Mouse (Mus musculus): ENCODE data around the gene Dnase1. TPM values are rescaled to one million over a fixed set of nuclear protein-coding genes. Genes with fewer than 3 reads are reported as not detected.

Dnase1 gene
- polyA plus RNA-seq, 1 experiment: not detected

DNA sequence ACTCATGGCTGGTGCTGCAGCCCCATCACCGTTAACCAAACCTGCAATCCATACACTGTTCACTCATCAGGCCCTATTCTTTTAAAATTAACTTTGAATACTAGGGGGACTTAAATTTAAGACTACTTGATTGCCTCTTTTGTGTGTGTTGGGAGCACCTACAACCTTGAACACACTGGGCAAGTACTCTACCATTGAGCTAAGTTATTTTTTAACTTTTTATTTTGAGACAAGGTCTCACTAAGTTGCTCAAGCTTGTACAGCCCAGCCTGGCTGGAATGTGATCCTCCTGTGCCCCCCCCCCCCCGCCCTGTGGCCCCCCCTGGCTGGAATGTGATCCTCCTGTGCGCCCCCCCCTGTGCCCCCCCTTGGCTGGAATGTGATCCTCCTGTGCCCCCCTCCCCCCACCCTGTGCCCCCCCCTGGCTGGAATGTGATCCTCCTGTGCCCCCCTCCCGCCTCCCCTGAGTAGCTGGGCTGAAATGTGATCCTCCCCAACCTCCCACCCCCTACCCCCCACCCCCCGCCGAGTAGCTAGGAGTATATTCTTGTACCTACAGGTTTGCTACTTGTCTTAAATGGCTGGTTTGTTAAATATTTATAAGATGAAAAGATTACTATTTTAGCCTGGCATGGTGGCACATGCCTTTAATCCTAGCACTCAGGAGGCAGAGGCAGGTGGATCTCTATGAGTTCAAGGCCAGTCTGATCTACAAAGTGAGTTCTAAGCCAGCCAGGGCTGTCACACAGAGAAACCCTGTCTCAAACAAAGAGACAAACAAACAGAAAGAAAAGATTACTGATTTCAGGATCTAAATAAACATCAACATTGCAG is 5.1 kb upstream of the Dnase1 start:
- H3K27ac ChIP-seq (ENCODE audit: insufficient read depth, low read length): 0 out of 2 replicates have a peak overlapping the region, but pooled peaks have one; percentile 2
- H3K4me1 ChIP-seq (ENCODE audit: control insufficient read depth, insufficient read depth, low read length): no peaks in the 10 kb centered on the region
- H3K27me3 ChIP-seq (ENCODE audit: control insufficient read depth, insufficient read depth, low read length, poor library complexity, severe bottlenecking): no peaks in the 10 kb centered on the region
- no peak overlapping the region for H3K9ac ChIP-seq (ENCODE audit: low read depth, poor library complexity, severe bottlenecking)
- no peak overlapping the region for H3K4me3 ChIP-seq (ENCODE audit: low read depth, low read length)
- no peak for TF ChIP-seq CTCF (IDR thresholded peaks at IDR 0.05; ENCODE audit: low read depth, low read length)
- no peak for TF ChIP-seq EP300 (IDR thresholded peaks at IDR 0.05; ENCODE audit: insufficient read depth, low read depth, low read length)
- TF ChIP-seq POLR2A (IDR thresholded peaks at IDR 0.05; ENCODE audit: insufficient read depth, low read length): no peak
- no peaks in the 10 kb centered on the region for H3K9me3 ChIP-seq (replicated peaks; ENCODE audit: control insufficient read depth, insufficient read depth, low read length, poor library complexity, severe bottlenecking)
- H3K36me3 ChIP-seq (ENCODE audit: control insufficient read depth, insufficient read depth, low read length, poor library complexity, severe bottlenecking): no peaks in the 10 kb centered on the region

DNA sequence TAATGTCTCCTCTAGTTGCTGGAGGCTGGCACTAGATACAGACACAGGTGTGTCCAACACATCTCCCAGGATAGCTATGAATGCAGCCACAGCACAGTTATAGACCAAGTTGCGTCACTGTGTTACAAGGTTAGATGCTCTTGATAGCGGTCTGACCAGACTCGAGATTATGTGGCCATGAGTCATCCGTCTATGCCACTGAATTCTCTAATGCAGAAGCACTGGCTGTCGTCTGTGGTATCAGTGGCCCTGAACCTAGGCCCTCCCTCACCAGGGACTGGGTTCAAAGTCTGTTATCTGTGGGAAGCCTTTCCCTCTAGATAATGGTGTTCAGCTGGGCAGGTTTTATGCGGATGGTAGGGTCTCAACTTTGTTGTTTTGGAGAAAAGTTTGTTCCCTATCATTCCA is 4.4 kb upstream of the Dnase1 start:
- Histone ChIP-seq H3K27me3 (ENCODE audit: control insufficient read depth, insufficient read depth, low read length, poor library complexity, severe bottlenecking) (no peaks in the 10 kb centered on the region), H3K9ac (ENCODE audit: low read depth, poor library complexity, severe bottlenecking) (no peak overlapping the region), H3K27ac (ENCODE audit: insufficient read depth, low read length) (0 out of 2 replicates have a peak overlapping the region, but pooled peaks have one; percentile 2), H3K36me3 (ENCODE audit: control insufficient read depth, insufficient read depth, low read length, poor library complexity, severe bottlenecking) (no peaks in the 10 kb centered on the region), H3K9me3 (replicated peaks; ENCODE audit: control insufficient read depth, insufficient read depth, low read length, poor library complexity, severe bottlenecking) (no peaks in the 10 kb centered on the region), H3K4me1 (ENCODE audit: control insufficient read depth, insufficient read depth, low read length) (no peaks in the 10 kb centered on the region), H3K4me3 (ENCODE audit: low read depth, low read length) (no peak overlapping the region)
- no peak for TF ChIP-seq EP300 (IDR thresholded peaks at IDR 0.05; ENCODE audit: insufficient read depth, low read depth, low read length)
- TF ChIP-seq CTCF (IDR thresholded peaks at IDR 0.05; ENCODE audit: low read depth, low read length): no peak
- no peak for TF ChIP-seq POLR2A (IDR thresholded peaks at IDR 0.05; ENCODE audit: insufficient read depth, low read length)

DNA sequence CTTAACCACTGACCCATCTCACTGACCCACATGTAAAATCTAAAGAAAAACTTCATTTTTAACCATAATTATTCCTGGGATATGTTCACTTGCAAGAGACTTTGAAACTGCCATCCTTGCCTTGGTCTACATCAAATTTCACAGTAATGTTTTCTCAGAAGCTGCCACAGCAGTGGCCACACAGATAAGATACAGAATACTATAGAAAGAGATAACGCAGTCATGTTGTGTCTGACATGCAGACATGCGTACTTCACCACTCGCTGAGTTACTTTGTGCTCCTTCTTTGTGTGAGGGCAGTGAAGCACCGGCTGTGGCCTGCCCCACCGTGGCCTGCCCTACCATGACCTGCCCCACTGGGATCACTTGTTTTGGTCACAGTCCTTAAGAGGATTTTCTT is 2.8 kb upstream of the Dnase1 start:
- H3K9me3 ChIP-seq (replicated peaks; ENCODE audit: control insufficient read depth, insufficient read depth, low read length, poor library complexity, severe bottlenecking): no peaks in the 10 kb centered on the region
- H3K9ac ChIP-seq (ENCODE audit: low read depth, poor library complexity, severe bottlenecking): no peak overlapping the region
- no peak overlapping the region for H3K27ac ChIP-seq (ENCODE audit: insufficient read depth, low read length)
- H3K36me3 ChIP-seq (ENCODE audit: control insufficient read depth, insufficient read depth, low read length, poor library complexity, severe bottlenecking): peaks cover 4% of the 10 kb centered on the region; the same call in 1 of the 2 replicates
- no peak overlapping the region for H3K4me3 ChIP-seq (ENCODE audit: low read depth, low read length)
- no peaks in the 10 kb centered on the region for H3K27me3 ChIP-seq (ENCODE audit: control insufficient read depth, insufficient read depth, low read length, poor library complexity, severe bottlenecking)
- no peak for TF ChIP-seq POLR2A (IDR thresholded peaks at IDR 0.05; ENCODE audit: insufficient read depth, low read length)
- no peak for TF ChIP-seq EP300 (IDR thresholded peaks at IDR 0.05; ENCODE audit: insufficient read depth, low read depth, low read length)
- no peak for TF ChIP-seq CTCF (IDR thresholded peaks at IDR 0.05; ENCODE audit: low read depth, low read length)
- H3K4me1 ChIP-seq (ENCODE audit: control insufficient read depth, insufficient read depth, low read length): no peaks in the 10 kb centered on the region

DNA sequence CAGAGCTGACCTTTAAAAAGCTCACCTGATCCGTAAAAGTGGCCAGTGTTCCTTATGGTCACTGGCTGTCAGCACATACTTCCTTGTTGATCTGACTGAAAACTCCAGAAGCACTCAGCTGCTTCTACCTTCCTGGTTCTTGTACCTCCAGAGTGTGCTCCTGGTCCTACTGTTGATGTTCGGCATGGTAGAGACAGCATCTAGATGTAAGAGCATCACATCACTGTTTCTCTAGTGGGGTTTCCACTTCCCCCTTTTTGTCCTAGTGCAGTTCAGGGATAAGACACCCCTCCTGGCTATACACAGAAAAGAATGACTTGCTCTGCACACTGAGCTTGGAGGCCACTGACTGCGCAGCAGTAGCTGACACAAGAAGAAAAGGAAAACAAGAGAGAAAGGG is 2.3 kb upstream of the Dnase1 start:
- Histone ChIP-seq H3K9ac (ENCODE audit: low read depth, poor library complexity, severe bottlenecking) (no peak overlapping the region), H3K36me3 (ENCODE audit: control insufficient read depth, insufficient read depth, low read length, poor library complexity, severe bottlenecking) (peaks cover 8% of the 10 kb centered on the region), H3K4me1 (ENCODE audit: control insufficient read depth, insufficient read depth, low read length) (no peaks in the 10 kb centered on the region), H3K9me3 (replicated peaks; ENCODE audit: control insufficient read depth, insufficient read depth, low read length, poor library complexity, severe bottlenecking) (no peaks in the 10 kb centered on the region), H3K27me3 (ENCODE audit: control insufficient read depth, insufficient read depth, low read length, poor library complexity, severe bottlenecking) (no peaks in the 10 kb centered on the region), H3K27ac (ENCODE audit: insufficient read depth, low read length) (no peak overlapping the region), H3K4me3 (ENCODE audit: low read depth, low read length) (no peak overlapping the region)
- TF ChIP-seq POLR2A (IDR thresholded peaks at IDR 0.05; ENCODE audit: insufficient read depth, low read length): no peak
- no peak for TF ChIP-seq EP300 (IDR thresholded peaks at IDR 0.05; ENCODE audit: insufficient read depth, low read depth, low read length)
- no peak for TF ChIP-seq CTCF (IDR thresholded peaks at IDR 0.05; ENCODE audit: low read depth, low read length)

DNA sequence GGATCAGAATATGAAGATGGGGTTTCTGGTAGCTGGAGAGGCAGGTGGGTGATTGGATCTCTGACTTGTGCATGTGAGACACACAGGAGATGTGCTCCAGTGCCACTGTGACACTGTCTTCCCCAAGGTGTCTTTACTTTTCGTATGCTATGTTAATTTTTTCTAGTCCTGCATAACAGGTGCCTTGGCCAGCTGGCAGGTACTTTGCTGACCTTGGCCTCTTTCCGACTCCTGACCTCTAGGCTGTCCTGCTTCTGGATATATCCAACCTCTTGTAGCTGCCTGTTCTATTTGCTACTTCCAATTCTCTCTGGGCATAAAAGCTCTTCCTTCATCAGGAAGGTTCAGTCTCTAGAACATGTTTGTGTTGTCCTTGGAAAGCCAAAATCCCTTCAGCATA is 1.2 kb upstream of the Dnase1 start:
- no peaks in the 10 kb centered on the region for H3K27me3 ChIP-seq (ENCODE audit: control insufficient read depth, insufficient read depth, low read length, poor library complexity, severe bottlenecking)
- TF ChIP-seq EP300 (IDR thresholded peaks at IDR 0.05; ENCODE audit: insufficient read depth, low read depth, low read length) (no peak), POLR2A (IDR thresholded peaks at IDR 0.05; ENCODE audit: insufficient read depth, low read length) (no peak), CTCF (IDR thresholded peaks at IDR 0.05; ENCODE audit: low read depth, low read length) (no peak)
- no peak overlapping the region for H3K27ac ChIP-seq (ENCODE audit: insufficient read depth, low read length)
- no peaks in the 10 kb centered on the region for H3K9me3 ChIP-seq (replicated peaks; ENCODE audit: control insufficient read depth, insufficient read depth, low read length, poor library complexity, severe bottlenecking)
- no peaks in the 10 kb centered on the region for H3K4me1 ChIP-seq (ENCODE audit: control insufficient read depth, insufficient read depth, low read length)
- peaks cover 15% of the 10 kb centered on the region for H3K36me3 ChIP-seq (ENCODE audit: control insufficient read depth, insufficient read depth, low read length, poor library complexity, severe bottlenecking)
- H3K4me3 ChIP-seq (ENCODE audit: low read depth, low read length): no peak overlapping the region
- no peak overlapping the region for H3K9ac ChIP-seq (ENCODE audit: low read depth, poor library complexity, severe bottlenecking)

DNA sequence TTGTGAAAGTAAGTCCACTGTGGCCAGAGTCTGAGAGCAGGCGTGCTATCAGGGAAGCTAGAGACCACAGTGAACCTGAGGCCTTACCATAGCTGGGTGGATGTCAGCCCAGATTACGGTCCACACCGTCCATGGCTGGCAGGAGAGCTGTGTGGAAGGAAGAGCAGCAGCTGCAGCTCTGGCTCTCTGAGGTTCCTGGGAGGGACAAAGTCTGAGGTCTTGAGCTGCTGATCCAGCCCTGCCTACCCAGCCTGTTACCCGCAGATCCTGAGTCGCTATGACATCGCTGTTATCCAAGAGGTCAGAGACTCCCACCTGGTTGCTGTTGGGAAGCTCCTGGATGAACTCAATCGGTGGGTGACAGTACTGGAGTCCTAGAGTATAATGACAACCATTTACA is 948 bp downstream of the Dnase1 start:
- Histone ChIP-seq H3K4me1 (ENCODE audit: control insufficient read depth, insufficient read depth, low read length) (no peaks in the 10 kb centered on the region), H3K27me3 (ENCODE audit: control insufficient read depth, insufficient read depth, low read length, poor library complexity, severe bottlenecking) (no peaks in the 10 kb centered on the region), H3K9me3 (replicated peaks; ENCODE audit: control insufficient read depth, insufficient read depth, low read length, poor library complexity, severe bottlenecking) (no peaks in the 10 kb centered on the region), H3K4me3 (ENCODE audit: low read depth, low read length) (no peak overlapping the region), H3K36me3 (ENCODE audit: control insufficient read depth, insufficient read depth, low read length, poor library complexity, severe bottlenecking) (peaks cover 18% of the 10 kb centered on the region), H3K9ac (ENCODE audit: low read depth, poor library complexity, severe bottlenecking) (no peak overlapping the region), H3K27ac (ENCODE audit: insufficient read depth, low read length) (no peak overlapping the region)
- TF ChIP-seq CTCF (IDR thresholded peaks at IDR 0.05; ENCODE audit: low read depth, low read length) (no peak), POLR2A (IDR thresholded peaks at IDR 0.05; ENCODE audit: insufficient read depth, low read length) (no peak), EP300 (IDR thresholded peaks at IDR 0.05; ENCODE audit: insufficient read depth, low read depth, low read length) (no peak)

All from ES-Bruce4 (cell line).